Mouse (Mus musculus) heart, postnatal 0 days (tissue): Measurements from ENCODE around the gene Fbxl19.

Experiments used
- CTCF ChIP-seq: IDR thresholded peaks from 2 replicates; pipeline ENCODE4 v1.5.1; 2016; ENCODE audit warnings: antibody characterized with exemption, control low read depth, low read depth
- EP300 ChIP-seq: IDR thresholded peaks from 2 replicates; pipeline ENCODE4 v1.6.1; 2016; ENCODE audit warnings: antibody characterized with exemption, low read depth

DNA sequence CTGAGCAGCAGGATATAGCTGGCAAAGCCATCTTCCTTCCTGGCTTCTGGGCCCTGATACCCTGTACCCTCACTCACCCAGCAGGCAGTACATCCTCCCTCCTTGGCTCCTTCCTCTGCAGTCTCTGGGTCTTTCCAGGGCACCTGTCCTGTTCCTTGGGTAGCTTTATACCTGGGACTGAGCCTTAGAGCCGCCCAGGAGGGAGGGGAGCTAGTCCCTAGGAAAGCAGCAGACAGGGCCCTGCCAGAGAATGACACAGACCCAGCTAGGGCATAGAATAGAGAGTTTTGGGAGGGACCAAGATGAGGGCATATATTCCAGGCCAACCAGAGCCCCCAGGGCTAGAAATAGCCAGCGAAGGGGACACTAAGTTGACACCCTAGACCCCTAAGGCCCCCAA is 18.9 kb upstream of the Fbxl19 start:
- TF ChIP-seq CTCF (no peak), EP300 (no peak)
